Mouse (Mus musculus) limb, embryonic 11.5 days (tissue): ENCODE data around the gene Pik3ca. TPM values are rescaled to one million over a fixed set of nuclear protein-coding genes. Genes with fewer than 3 reads are reported as not detected.

Experiments used
- ATAC-seq: fragments of 200-750 bp; cut with Nextera tagmentation; 2 replicates; pipeline ENCODE4 v1.8.0; 2017; ENCODE audit warnings: low read depth; ENCODE audit not compliant: insufficient number of reproducible peaks, low FRiP score, low TSS enrichment
- DNase-seq: peaks from one replicate; pipeline ENCODE4 v3.0.0-alpha.2; 2015; ENCODE audit warnings: low spot score
- H3K27ac ChIP-seq: fragments of 300-500 bp; sonication (generic); replicated peaks from 2 replicates; pipeline ENCODE4 v1.5.1; 2014; ENCODE audit warnings: low read depth, mild to moderate bottlenecking, low read length
- H3K27me3 ChIP-seq: fragments of 300-500 bp; sonication (generic); 2 replicates; pipeline ENCODE4 v1.6.1; 2014; ENCODE audit warnings: mild to moderate bottlenecking, low read length, mixed read lengths; ENCODE audit not compliant: control insufficient read depth, insufficient read depth
- H3K36me3 ChIP-seq: fragments of 300-500 bp; sonication (generic); 2 replicates; pipeline ENCODE4 v1.6.1; 2014; ENCODE audit warnings: mild to moderate bottlenecking, low read length, moderate library complexity, mixed read lengths; ENCODE audit not compliant: control insufficient read depth, insufficient read depth
- H3K4me1 ChIP-seq: fragments of 300-500 bp; sonication (generic); 2 replicates; pipeline ENCODE4 v1.6.1; 2014; ENCODE audit warnings: low read length, mixed read lengths; ENCODE audit not compliant: control insufficient read depth, insufficient read depth
- H3K4me2 ChIP-seq: fragments of 300-500 bp; sonication (generic); 2 replicates; pipeline ENCODE4 v1.6.1; 2014; ENCODE audit warnings: low read depth, mild to moderate bottlenecking, moderate library complexity; ENCODE audit not compliant: severe bottlenecking
- H3K4me3 ChIP-seq: fragments of 300-500 bp; sonication (generic); 2 replicates; pipeline ENCODE4 v1.5.1; 2014; ENCODE audit warnings: low read depth, low read length
- H3K9ac ChIP-seq: fragments of 300-500 bp; sonication (generic); 2 replicates; pipeline ENCODE4 v1.6.1; 2014; ENCODE audit warnings: mild to moderate bottlenecking, low read length
- H3K9me3 ChIP-seq: fragments of 300-500 bp; sonication (generic); 2 replicates; pipeline ENCODE4 v1.6.1; 2016; ENCODE audit warnings: low read length; ENCODE audit not compliant: control insufficient read depth
- WGBS: fragments of 180-500 bp; shearing (Covaris S2); extraction: QIAGEN DNeasy Blood & Tissue Kit; methylation state at CpG from one replicate; pipeline ENCODE4 v1.1.7; 2014; 5-methylcytosine and 5-hydroxymethylcytosine counted together
- polyA plus RNA-seq: library from polyadenylated mRNA; unstranded; fragments of >200 nt; fragmentation: Nextera tagmentation; extraction: Ambion mirVana; gene quantifications from 2 replicates; pipeline ENCODE4 v1.2.1, GENCODE M21; 2014

Pik3ca gene
- 16.1 and 16.9 TPM in 2 replicates for polyA plus RNA-seq

- Histone ChIP-seq H3K4me2 (peak within 1 kb of the TSS; percentile 69), H3K4me1 (peaks cover 20% of the 10 kb centered on the region), H3K36me3 (no peaks in the 10 kb centered on the region), H3K4me3 (peak within 1 kb of the TSS; percentile 95), H3K27ac (peak within 1 kb of the TSS; percentile 97), H3K27me3 (no peaks in the 10 kb centered on the region), H3K9ac (peak within 1 kb of the TSS; percentile 95), H3K9me3 (no peaks in the 10 kb centered on the region)
- DNase-seq (peak; percentile 76), ATAC-seq (peak; percentile 54)
- 0% methylated on average over 40 of the region's 65 CpGs for WGBS
Observed at GRCm38 (mm10) chr3:32397461-32398174, at the start of gene Pik3ca. Pik3ca (plus strand) TSS chr3:32397671.

- Histone ChIP-seq H3K27me3 (no peaks in the 10 kb centered on the region), H3K4me1 (no peaks in the 10 kb centered on the region), H3K9ac (no peak overlapping the region), H3K27ac (no peak overlapping the region), H3K4me2 (no peak overlapping the region), H3K9me3 (no peaks in the 10 kb centered on the region), H3K36me3 (no peaks in the 10 kb centered on the region), H3K4me3 (no peak overlapping the region)
- 92% methylated on average over 6 of the region's 6 CpGs for WGBS
- ATAC-seq (no peak), DNase-seq (no peak)
Observed at GRCm38 (mm10) chr3:32347881-32348280, 49.6 kb upstream of the Pik3ca start.

- 50% methylated on average over 6 of the region's 6 CpGs for whole genome bisulfite sequencing
- no peak overlapping the region for H3K4me3 ChIP-seq
- no peaks in the 10 kb centered on the region for H3K9me3 ChIP-seq
- ATAC-seq = no peak
- H3K9ac ChIP-seq = no peak overlapping the region
- peaks cover 4% of the 10 kb centered on the region for H3K4me1 ChIP-seq
- no peak for DNase-seq
- H3K4me2 ChIP-seq = no peak overlapping the region
- H3K36me3 ChIP-seq = no peaks in the 10 kb centered on the region
- H3K27ac ChIP-seq = no peak overlapping the region
- 0 out of 2 replicates have a peak, but pooled peaks cover 2% of the 10 kb centered on the region for H3K27me3 ChIP-seq
Observed at GRCm38 (mm10) chr3:32361221-32361620, 36.2 kb upstream of the Pik3ca start.

GRCm38 (mm10) chr3:32364195-32364594, 33.3 kb upstream of the Pik3ca start:
- 0 out of 2 replicates have a peak, but pooled peaks cover 2% of the 10 kb centered on the region for H3K27me3 ChIP-seq
- DNase-seq (no peak), ATAC-seq (no peak)
- H3K4me1 ChIP-seq = peaks cover 4% of the 10 kb centered on the region
- no peak overlapping the region for H3K9ac ChIP-seq
- H3K4me3 ChIP-seq = no peak overlapping the region
- 62% methylated on average over 4 of the region's 4 CpGs for WGBS
- no peaks in the 10 kb centered on the region for H3K36me3 ChIP-seq
- H3K9me3 ChIP-seq = no peaks in the 10 kb centered on the region
- H3K27ac ChIP-seq = no peak overlapping the region
- no peak overlapping the region; the same call in 1 of the 2 replicates for H3K4me2 ChIP-seq

- Histone ChIP-seq H3K4me2 (peak overlapping the region; percentile 71), H3K36me3 (no peaks in the 10 kb centered on the region), H3K27me3 (0 out of 2 replicates have a peak, but pooled peaks cover 2% of the 10 kb centered on the region), H3K9ac (peak overlapping the region; percentile 76), H3K9me3 (no peaks in the 10 kb centered on the region), H3K27ac (no peak overlapping the region), H3K4me1 (peaks cover 4% of the 10 kb centered on the region), H3K4me3 (peak overlapping the region; percentile 86)
- ATAC-seq = peak; percentile 60; the same call in 1 of the 2 replicates
- DNase-seq = peak; percentile 77
- 1% methylated on average over 39 of the region's 54 CpGs for WGBS
Observed at GRCm38 (mm10) chr3:32364841-32365545, 32.5 kb upstream of the Pik3ca start.

GRCm38 (mm10) chr3:32365546-32366245, 31.8 kb upstream of the Pik3ca start, which contains the start of gene Zmat3:
Zmat3 (minus strand) TSS chr3:32366014.
- H3K36me3 ChIP-seq = no peaks in the 10 kb centered on the region
- WGBS = 4% methylated on average over 33 of the region's 48 CpGs
- H3K9me3 ChIP-seq = no peaks in the 10 kb centered on the region

GRCm38 (mm10) chr3:32366246-32366734, 31.2 kb upstream of the Pik3ca start:
- Histone ChIP-seq H3K9me3 (no peaks in the 10 kb centered on the region), H3K4me3 (peak overlapping the region; percentile 86), H3K9ac (no peak overlapping the region), H3K27ac (no peak overlapping the region), H3K36me3 (no peaks in the 10 kb centered on the region), H3K4me1 (peaks cover 1% of the 10 kb centered on the region), H3K4me2 (peak overlapping the region; percentile 71), H3K27me3 (0 out of 2 replicates have a peak, but pooled peaks cover 2% of the 10 kb centered on the region)
- no peak for ATAC-seq
- no peak for DNase-seq
- 63% methylated on average over 17 of the region's 17 CpGs for WGBS

More at GRCm38 (mm10) chr3:32365546-32366245, 31.8 kb upstream of the Pik3ca start, which contains the start of gene Zmat3:
- DNase-seq = peak; percentile 84
- ATAC-seq = peak; percentile 69
- Histone ChIP-seq H3K27me3 (0 out of 2 replicates have a peak, but pooled peaks cover 2% of the 10 kb centered on the region), H3K27ac (no peak within 1 kb of the TSS), H3K4me3 (peak within 1 kb of the TSS; percentile 86), H3K9ac (peak within 1 kb of the TSS; percentile 76), H3K4me2 (peak within 1 kb of the TSS; percentile 71), H3K4me1 (peaks cover 4% of the 10 kb centered on the region)

- Histone ChIP-seq H3K36me3 (no peaks in the 10 kb centered on the region), H3K4me3 (no peak overlapping the region), H3K27me3 (0 out of 2 replicates have a peak, but pooled peaks cover 2% of the 10 kb centered on the region), H3K9ac (no peak overlapping the region), H3K4me1 (no peaks in the 10 kb centered on the region; the same call in 1 of the 2 replicates), H3K9me3 (no peaks in the 10 kb centered on the region), H3K27ac (no peak overlapping the region), H3K4me2 (no peak overlapping the region)
- WGBS = 90% methylated on average over 1 of the region's 1 CpGs
- ATAC-seq (no peak), DNase-seq (peak; percentile 24)
Observed at GRCm38 (mm10) chr3:32367516-32367915, 30.0 kb upstream of the Pik3ca start.
